Mouse (Mus musculus) layer of hippocampus, adult 2 months (tissue): Measurements from ENCODE around the gene Aph1a. TPM values are rescaled to one million over a fixed set of nuclear protein-coding genes. Genes with fewer than 3 reads are reported as not detected.
"Not testable (repeated sequence)": the region's sequence is repeated elsewhere in the genome, so short reads cannot be mapped to it uniquely, and the experiment has no call there.

ENCODE experiments used
- DNase-seq, 2 experiments: peaks; one replicate each; pipeline ENCODE4 v3.0.0; 2022; ENCODE audit warnings: low spot score in 2 of 2
- H3K27ac ChIP-seq: fragments of 200-600 bp; 2 replicates; pipeline ENCODE4 v1.8.1; 2022
- H3K4me3 ChIP-seq: fragments of 200-600 bp; 2 replicates; pipeline ENCODE4 v1.8.1; 2022; ENCODE audit warnings: mild to moderate bottlenecking
- CTCF ChIP-seq: fragments of 200-600 bp; conservative IDR thresholded peaks from 2 replicates; pipeline ENCODE4 v1.8.1; 2022; ENCODE audit warnings: antibody characterized with exemption, mild to moderate bottlenecking, moderate library complexity
- total RNA-seq, 2 experiments: library from RNA; stranded (reverse); gene quantifications; 2 replicates each; pipeline ENCODE4 v1.2.3; 2021

Gene Aph1a
- total RNA-seq, 2 experiments from 2014 or later, result 69.0 to 79.8 TPM

GRCm38 (mm10) chr3:95892066-95893052 is 1.4 kb upstream of the Aph1a start:
- TF ChIP-seq CTCF, result no peak
- DNase-seq, result no peak
- H3K27ac ChIP-seq, result peak overlapping the region; percentile 91
- H3K4me3 ChIP-seq, result no peak overlapping the region; the same call in 1 of the 2 replicates

- no peak for DNase-seq
- peak overlapping the region; percentile 94 for H3K4me3 ChIP-seq
- peak overlapping the region; percentile 91 for H3K27ac ChIP-seq
- TF ChIP-seq CTCF, result no peak
Observed at GRCm38 (mm10) chr3:95893126-95893525, 643 bp upstream of the Aph1a start.

GRCm38 (mm10) chr3:95894317-95895160 is 770 bp downstream of the Aph1a start:
- Histone ChIP-seq H3K27ac (peak overlapping the region; percentile 94), H3K4me3 (peak overlapping the region; percentile 94)
- TF ChIP-seq CTCF, result no peak
- DNase-seq, result no peak

- not testable (repeated sequence) for H3K27ac ChIP-seq, DNase-seq, H3K4me3 ChIP-seq
Observed at GRCm38 (mm10) chr3:95895501-95895900, 1.7 kb downstream of the Aph1a start.

- TF ChIP-seq CTCF, result no peak
- no peak overlapping the region for H3K27ac ChIP-seq
- no peak overlapping the region for H3K4me3 ChIP-seq
- no peak for DNase-seq
Observed at GRCm38 (mm10) chr3:95899800-95900524, 6.2 kb downstream of the Aph1a start.

- DNase-seq, result no peak
- no peak for TF ChIP-seq CTCF
- Histone ChIP-seq H3K4me3 (no peak overlapping the region; the same call in 1 of the 2 replicates), H3K27ac (peak overlapping the region; percentile 86)
Observed at GRCm38 (mm10) chr3:95901616-95902372, 8.0 kb downstream of the Aph1a start.

GRCm38 (mm10) chr3:95902373-95902625 is 8.5 kb downstream of the Aph1a start:
- Histone ChIP-seq H3K4me3 (no peak overlapping the region), H3K27ac (peak overlapping the region; percentile 86)
- DNase-seq, result no peak
- TF ChIP-seq CTCF, result no peak

GRCm38 (mm10) chr3:95902643-95903042 is 8.9 kb downstream of the Aph1a start:
- TF ChIP-seq CTCF, result no peak

GRCm38 (mm10) chr3:95903753-95904502 is 10.2 kb downstream of the Aph1a start:
- Histone ChIP-seq H3K4me3 (peak overlapping the region; percentile 47), H3K27ac (peak overlapping the region; percentile 86)
- TF ChIP-seq CTCF, result no peak
- no peak for DNase-seq

More at GRCm38 (mm10) chr3:95902643-95903042, 8.9 kb downstream of the Aph1a start:
- Histone ChIP-seq H3K4me3 (no peak overlapping the region), H3K27ac (peak overlapping the region; percentile 86; the same call in 1 of the 2 replicates)
- DNase-seq, result no peak

- H3K4me3 ChIP-seq, result peak within 1 kb of the TSS; percentile 47
- TF ChIP-seq CTCF, result no peak
- no peak for DNase-seq
- H3K27ac ChIP-seq, result peak within 1 kb of the TSS; percentile 86
Observed at GRCm38 (mm10) chr3:95904568-95904967, 10.8 kb downstream of the Aph1a start, which contains the start of gene Car14. Gene Car14, minus strand, starts transcription at chr3:95904691.
